In genomic region chr16:17757756-17758155, GRCm38 (mm10) we compare ENCODE assay signal across 32 mouse cellular contexts. TPM values are rescaled to one million over a fixed set of nuclear protein-coding genes. Genes with fewer than 3 reads are reported as not detected.
"Had no signal": no experiment of that assay in that cellular context is flagged by ENCODE, and none has a peak within 500 bp of the region (broad histone marks: within the 10 kb centered on the region; RNA-seq: fewer than 3 reads in every experiment).

No protein-coding gene starts in this region.

- H3K27ac ChIP-seq: heart, adult 2 months; heart, embryonic 10.5 days; heart, embryonic 13.5 days; heart, embryonic 15.5 days; hindbrain, embryonic 10.5 days; hindbrain, embryonic 12.5 days; hindbrain, embryonic 13.5 days; hindbrain, embryonic 14.5 days; hindbrain, embryonic 15.5 days; hindbrain, postnatal 0 days; kidney, embryonic 15.5 days; kidney, postnatal 0 days; layer of hippocampus, adult 2 months; left cerebral cortex, adult 2 months had no signal

- H3K27me3 ChIP-seq: heart, embryonic 12.5 days; heart, embryonic 15.5 days; hindbrain, embryonic 15.5 days; kidney, embryonic 15.5 days had no signal

- H3K9me3 ChIP-seq: heart, embryonic 10.5 days; heart, embryonic 12.5 days; heart, embryonic 13.5 days; heart, embryonic 15.5 days; hindbrain, embryonic 12.5 days; hindbrain, embryonic 13.5 days; hindbrain, embryonic 15.5 days; kidney, embryonic 15.5 days had no signal

- H3K9ac ChIP-seq: heart, embryonic 12.5 days; heart, embryonic 13.5 days; heart, embryonic 15.5 days; hindbrain, embryonic 12.5 days; hindbrain, embryonic 13.5 days; hindbrain, embryonic 14.5 days; hindbrain, embryonic 15.5 days; kidney, embryonic 15.5 days had no signal

- ATAC-seq: hindbrain, embryonic 16.5 days; hindbrain, postnatal 0 days; inflammation-experienced regulatory T-cells, adult 6 months had no signal

- H3K4me3 ChIP-seq: heart, adult 2 months; heart, embryonic 10.5 days; heart, embryonic 12.5 days; heart, embryonic 13.5 days; heart, embryonic 15.5 days; hindbrain, embryonic 10.5 days; hindbrain, embryonic 12.5 days; hindbrain, embryonic 13.5 days; hindbrain, embryonic 15.5 days; kidney, embryonic 15.5 days; layer of hippocampus, adult 2 months; left cerebral cortex, adult 2 months had no signal

- H3K36me3 ChIP-seq: heart, embryonic 12.5 days; heart, embryonic 15.5 days; hindbrain, embryonic 12.5 days; hindbrain, embryonic 15.5 days; kidney, embryonic 15.5 days had no signal

- DNase-seq: heart, adult 2 months; heart, postnatal 10 days; heart, postnatal 14 days; heart, postnatal 36 days; heart, postnatal 4 days; kidney, adult 11 months; kidney, adult 18-20 months; kidney, adult 2 months; kidney, adult 8-10 months; kidney, adult 9 months; kidney, postnatal 10 days; kidney, postnatal 14 days; kidney, postnatal 25 days; kidney, postnatal 4 days; layer of hippocampus, adult 9-11 months; layer of hippocampus, postnatal 36 days had no signal

- H3K4me2 ChIP-seq: heart, embryonic 13.5 days; heart, embryonic 15.5 days; hindbrain, embryonic 12.5 days; hindbrain, embryonic 13.5 days; kidney, embryonic 15.5 days had no signal

RNA-seq across cellular contexts. Expression of gene Scarf2, which starts 39.3 kb away (rescaled TPM):
- polyA plus RNA-seq: inflammation-experienced regulatory T-cells, adult 6 months had no signal
